In genomic region chr15:30322543-30322942, GRCm38 (mm10) we compare ENCODE assay signal across 31 mouse cellular contexts.
"Had no signal": no experiment of that assay in that cellular context is flagged by ENCODE, and none has a peak within 500 bp of the region (broad histone marks: within the 10 kb centered on the region; RNA-seq: fewer than 3 reads in every experiment).

No protein-coding gene starts in this region.

- H3K9me3 ChIP-seq: limb, embryonic 10.5 days; limb, embryonic 12.5 days; limb, embryonic 13.5 days; limb, embryonic 15.5 days; liver, embryonic 12.5 days; liver, embryonic 13.5 days; liver, embryonic 15.5 days; lung, embryonic 15.5 days; midbrain, embryonic 10.5 days; midbrain, embryonic 12.5 days; midbrain, embryonic 15.5 days; neural tube, embryonic 12.5 days had no signal

- DNase-seq: left cerebral cortex, postnatal 4 days; liver; liver, embryonic 13.5 days; liver, postnatal 0 days; lung, adult 18-20 months; lung, adult 2 months; lung, embryonic 14.5 days; lung, postnatal 10 days; lung, postnatal 14 days; lung, postnatal 36 days; lung, postnatal 4 days; midbrain, embryonic 14.5 days had no signal

- ATAC-seq: liver, embryonic 12.5 days; liver, postnatal 0 days; lung, postnatal 0 days; midbrain, embryonic 15.5 days had no signal

- H3K4me3 ChIP-seq: limb, embryonic 10.5 days; limb, embryonic 12.5 days; limb, embryonic 13.5 days; limb, embryonic 15.5 days; liver, embryonic 12.5 days; liver, embryonic 13.5 days; liver, embryonic 15.5 days; lung, embryonic 15.5 days; midbrain, embryonic 10.5 days; midbrain, embryonic 12.5 days; midbrain, embryonic 13.5 days; midbrain, embryonic 15.5 days; myocyte; neural tube, embryonic 12.5 days had no signal

- H3K27ac ChIP-seq: limb, embryonic 10.5 days; limb, embryonic 12.5 days; limb, embryonic 13.5 days; limb, embryonic 15.5 days; liver, embryonic 12.5 days; liver, embryonic 13.5 days; liver, embryonic 14.5 days; liver, embryonic 15.5 days; lung, embryonic 15.5 days; macrophage; midbrain, embryonic 10.5 days; midbrain, embryonic 12.5 days; midbrain, embryonic 13.5 days; midbrain, embryonic 15.5 days; neural tube, embryonic 12.5 days had no signal

- H3K27me3 ChIP-seq: limb, embryonic 12.5 days; limb, embryonic 13.5 days; limb, embryonic 15.5 days; liver, embryonic 12.5 days; liver, embryonic 13.5 days; liver, embryonic 15.5 days; lung, embryonic 15.5 days; megakaryocyte, embryonic 14.5 days; midbrain, embryonic 12.5 days; midbrain, embryonic 13.5 days; midbrain, embryonic 15.5 days; neural tube, embryonic 12.5 days had no signal

- H3K4me1 ChIP-seq: limb, embryonic 10.5 days; limb, embryonic 12.5 days; limb, embryonic 13.5 days; limb, embryonic 15.5 days; liver, embryonic 12.5 days; liver, embryonic 13.5 days; liver, embryonic 15.5 days; lung, embryonic 15.5 days; midbrain, embryonic 10.5 days; midbrain, embryonic 12.5 days; midbrain, embryonic 13.5 days; midbrain, embryonic 15.5 days; neural tube, embryonic 12.5 days had no signal

- H3K4me2 ChIP-seq: limb, embryonic 12.5 days; limb, embryonic 13.5 days; limb, embryonic 15.5 days; liver, embryonic 11.5 days; liver, embryonic 12.5 days; liver, embryonic 13.5 days; liver, embryonic 15.5 days; lung, embryonic 14.5 days; lung, embryonic 15.5 days; midbrain, embryonic 11.5 days; midbrain, embryonic 12.5 days; midbrain, embryonic 13.5 days; midbrain, embryonic 15.5 days; neural tube, embryonic 12.5 days had no signal

- H3K36me3 ChIP-seq: limb, embryonic 10.5 days; limb, embryonic 12.5 days; limb, embryonic 13.5 days; limb, embryonic 15.5 days; liver, embryonic 12.5 days; liver, embryonic 13.5 days; liver, embryonic 15.5 days; lung, embryonic 15.5 days; midbrain, embryonic 10.5 days; midbrain, embryonic 12.5 days; midbrain, embryonic 13.5 days; midbrain, embryonic 15.5 days; neural tube, embryonic 12.5 days had no signal

- H3K9ac ChIP-seq: limb, embryonic 12.5 days; limb, embryonic 13.5 days; limb, embryonic 15.5 days; liver, embryonic 12.5 days; liver, embryonic 13.5 days; liver, embryonic 14.5 days; liver, embryonic 15.5 days; liver, postnatal 0 days; lung, embryonic 14.5 days; lung, embryonic 15.5 days; midbrain, embryonic 12.5 days; midbrain, embryonic 13.5 days; midbrain, embryonic 15.5 days; neural tube, embryonic 12.5 days had no signal
